Mouse (Mus musculus): ENCODE data around the gene Gse1.

DNA sequence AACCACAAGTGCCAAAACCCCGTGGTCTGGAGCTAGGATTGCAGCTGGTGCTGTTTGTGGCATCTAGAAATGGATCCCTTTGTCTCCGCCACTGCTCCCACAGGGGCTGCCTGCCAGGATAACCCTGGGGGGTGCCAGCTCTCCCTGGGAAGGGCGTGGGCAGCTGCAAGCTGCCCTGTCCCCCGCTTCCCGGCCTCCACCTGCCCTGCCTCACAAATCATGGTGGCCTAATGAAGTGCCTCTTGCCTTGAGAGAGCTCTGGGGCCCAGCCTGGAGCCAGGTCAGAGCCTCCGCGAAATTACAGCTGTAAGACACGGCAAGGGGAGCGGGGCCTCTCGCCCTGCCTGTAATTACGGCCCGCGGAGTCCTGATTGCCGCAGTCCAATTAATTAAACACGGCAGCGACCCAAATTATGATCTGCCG is 221.4 kb downstream of the Gse1 start:
- TF ChIP-seq POLR2A (IDR thresholded peaks at IDR 0.05; ENCODE audit: low read depth, low read length): no peak
- no peak for TF ChIP-seq CTCF (IDR thresholded peaks at IDR 0.05; ENCODE audit: extremely low read depth, insufficient read length, insufficient replicate concordance, low read depth, low read length)
